Mouse (Mus musculus): ENCODE measurements around the gene Adprm. TPM values are rescaled to one million over a fixed set of nuclear protein-coding genes. Genes with fewer than 3 reads are reported as not detected.
A peak's percentile ranks its signal among the peaks of the same experiment; 100 is the strongest.

Gene Adprm
- 13.1 TPM for polyA plus RNA-seq (2012; fragmentation: generic; extraction: Trizol)

- peak within 1 kb of the TSS; percentile 88 for H3K4me2 ChIP-seq (ENCODE audit: low read depth)
- H3K36me3 ChIP-seq (ENCODE audit: control insufficient read depth, insufficient read depth): peaks cover 18% of the 10 kb centered on the region
- no peak for TF ChIP-seq MAX (IDR thresholded peaks at IDR 0.05; ENCODE audit: low read depth)
- TF ChIP-seq USF1 (IDR thresholded peaks at IDR 0.05; ENCODE audit: low read depth): no peak
- TF ChIP-seq TCF3 (IDR thresholded peaks at IDR 0.05; ENCODE audit: insufficient read length, low read depth): no peak
- TF ChIP-seq MYOG (IDR thresholded peaks at IDR 0.05; ENCODE audit: control insufficient read depth in 1 of 3, insufficient read depth in 1 of 3, insufficient read length in 2 of 3, low read depth in 2 of 3): no peak
- TF ChIP-seq MYOD1 (IDR thresholded peaks at IDR 0.05; ENCODE audit: control insufficient read depth in 1 of 3, insufficient read length in 2 of 3, low read depth in 2 of 3): peak in 1 of 3 experiments; percentile 23
- TF ChIP-seq E2F4 (IDR thresholded peaks at IDR 0.05; ENCODE audit: insufficient read depth): peak; percentile 74
- TF ChIP-seq POLR2A (IDR thresholded peaks at IDR 0.05; ENCODE audit: insufficient read length, low read depth): peak; percentile 99
- TF ChIP-seq POLR2AphosphoS2 (IDR thresholded peaks at IDR 0.05; ENCODE audit: insufficient read length, low read depth): peak; percentile 91
- peak within 1 kb of the TSS; percentile 92 for H3K4me3 ChIP-seq
- H3K79me2 ChIP-seq (ENCODE audit: control insufficient read depth, insufficient read depth): peaks cover 36% of the 10 kb centered on the region
- no peaks in the 10 kb centered on the region for H3K27me3 ChIP-seq (ENCODE audit: control insufficient read depth, insufficient read depth, insufficient read length)
- peak within 1 kb of the TSS; percentile 38 for H3ac ChIP-seq (ENCODE audit: control insufficient read depth, insufficient read length)
These were observed at the start of gene Adprm, which contains the start of gene Sco1 for GRCm38 (mm10) chr11:67052321-67052952. Gene Adprm, minus strand, starts transcription at chr11:67052594. Gene Sco1, plus strand, starts transcription at chr11:67052670.

GRCm38 (mm10) chr11:67101713-67102112 lies 49.3 kb upstream of the Adprm start:
- Histone ChIP-seq H3ac (ENCODE audit: control insufficient read depth, insufficient read length) (no peak overlapping the region), H3K27me3 (ENCODE audit: control insufficient read depth, insufficient read depth, insufficient read length) (no peaks in the 10 kb centered on the region), H3K36me3 (ENCODE audit: control insufficient read depth, insufficient read depth) (peaks cover 4% of the 10 kb centered on the region), H3K79me2 (ENCODE audit: control insufficient read depth, insufficient read depth) (no peaks in the 10 kb centered on the region), H3K4me3 (no peak overlapping the region), H3K4me2 (ENCODE audit: low read depth) (no peak overlapping the region)
- TF ChIP-seq SRF (IDR thresholded peaks at IDR 0.05; ENCODE audit: control insufficient read depth, insufficient read length, low read depth) (no peak), POLR2A (IDR thresholded peaks at IDR 0.05; ENCODE audit: insufficient read length, low read depth) (no peak), POLR2AphosphoS2 (IDR thresholded peaks at IDR 0.05; ENCODE audit: insufficient read length, low read depth) (peak; percentile 63), USF1 (IDR thresholded peaks at IDR 0.05; ENCODE audit: low read depth) (no peak), MAX (IDR thresholded peaks at IDR 0.05; ENCODE audit: low read depth) (no peak), CEBPB (IDR thresholded peaks at IDR 0.05; ENCODE audit: insufficient read depth, poor library complexity, severe bottlenecking) (no peak)

- TF ChIP-seq MAX (IDR thresholded peaks at IDR 0.05; ENCODE audit: low read depth): no peak
- no peak for TF ChIP-seq E2F4 (IDR thresholded peaks at IDR 0.05; ENCODE audit: insufficient read depth)
- no peak for TF ChIP-seq TCF12 (IDR thresholded peaks at IDR 0.05; ENCODE audit: insufficient read depth, poor library complexity, severe bottlenecking)
- no peak for TF ChIP-seq TCF3 (IDR thresholded peaks at IDR 0.05; ENCODE audit: insufficient read length, low read depth)
- H3K36me3 ChIP-seq (ENCODE audit: control insufficient read depth, insufficient read depth): peaks cover 4% of the 10 kb centered on the region
- no peak overlapping the region for H3ac ChIP-seq (ENCODE audit: control insufficient read depth, insufficient read length)
- no peaks in the 10 kb centered on the region for H3K79me2 ChIP-seq (ENCODE audit: control insufficient read depth, insufficient read depth)
- no peak overlapping the region for H3K4me2 ChIP-seq (ENCODE audit: low read depth)
- no peak overlapping the region for H3K4me3 ChIP-seq
- no peaks in the 10 kb centered on the region for H3K27me3 ChIP-seq (ENCODE audit: control insufficient read depth, insufficient read depth, insufficient read length)
These were observed 47.8 kb upstream of the Adprm start for GRCm38 (mm10) chr11:67100169-67100568.

GRCm38 (mm10) chr11:67099241-67099640 lies 46.8 kb upstream of the Adprm start:
- Histone ChIP-seq H3K27me3 (ENCODE audit: control insufficient read depth, insufficient read depth, insufficient read length) (no peaks in the 10 kb centered on the region), H3K79me2 (ENCODE audit: control insufficient read depth, insufficient read depth) (no peaks in the 10 kb centered on the region), H3K4me3 (no peak overlapping the region), H3K4me2 (ENCODE audit: low read depth) (no peak overlapping the region), H3K36me3 (ENCODE audit: control insufficient read depth, insufficient read depth) (peaks cover 5% of the 10 kb centered on the region), H3ac (ENCODE audit: control insufficient read depth, insufficient read length) (no peak overlapping the region)
- TF ChIP-seq POLR2A (IDR thresholded peaks at IDR 0.05; ENCODE audit: insufficient read length, low read depth): peak; percentile 54
- no peak for TF ChIP-seq MYOD1 (IDR thresholded peaks at IDR 0.05; ENCODE audit: control insufficient read depth in 1 of 3, insufficient read length in 2 of 3, low read depth in 2 of 3)
- TF ChIP-seq POLR2AphosphoS2 (IDR thresholded peaks at IDR 0.05; ENCODE audit: insufficient read length, low read depth): peak; percentile 55
- TF ChIP-seq USF1 (IDR thresholded peaks at IDR 0.05; ENCODE audit: low read depth): no peak

- no peak overlapping the region for H3ac ChIP-seq (ENCODE audit: control insufficient read depth, insufficient read length)
- no peaks in the 10 kb centered on the region for H3K27me3 ChIP-seq (ENCODE audit: control insufficient read depth, insufficient read depth, insufficient read length)
- H3K79me2 ChIP-seq (ENCODE audit: control insufficient read depth, insufficient read depth): no peaks in the 10 kb centered on the region
- H3K4me2 ChIP-seq (ENCODE audit: low read depth): no peak overlapping the region
- peaks cover 12% of the 10 kb centered on the region for H3K36me3 ChIP-seq (ENCODE audit: control insufficient read depth, insufficient read depth)
- TF ChIP-seq USF1 (IDR thresholded peaks at IDR 0.05; ENCODE audit: low read depth) (no peak), SRF (IDR thresholded peaks at IDR 0.05; ENCODE audit: control insufficient read depth, insufficient read length, low read depth) (no peak), MAX (IDR thresholded peaks at IDR 0.05; ENCODE audit: low read depth) (no peak), REST (IDR thresholded peaks at IDR 0.05; ENCODE audit: insufficient read depth, insufficient read length) (no peak), CEBPB (IDR thresholded peaks at IDR 0.05; ENCODE audit: insufficient read depth, poor library complexity, severe bottlenecking) (no peak), TCF3 (IDR thresholded peaks at IDR 0.05; ENCODE audit: insufficient read length, low read depth) (no peak), POLR2A (IDR thresholded peaks at IDR 0.05; ENCODE audit: insufficient read length, low read depth) (peak; percentile 46), POLR2AphosphoS2 (IDR thresholded peaks at IDR 0.05; ENCODE audit: insufficient read length, low read depth) (peak; percentile 88), MYOG (IDR thresholded peaks at IDR 0.05; ENCODE audit: control insufficient read depth in 1 of 3, insufficient read depth in 1 of 3, insufficient read length in 2 of 3, low read depth in 2 of 3) (no peak)
- H3K4me3 ChIP-seq: no peak overlapping the region
These were observed 46.0 kb upstream of the Adprm start for GRCm38 (mm10) chr11:67098427-67098826.

Measured in myocyte (in vitro differentiated cells).